Mouse (Mus musculus): ENCODE results near the gene Bcr. TPM values are rescaled to one million over a fixed set of nuclear protein-coding genes. Genes with fewer than 3 reads are reported as not detected.

The Bcr gene
- polyA plus RNA-seq, 1 experiment from 2014 or later: 11.5 TPM

- no peaks in the 10 kb centered on the region for H3K9me3 ChIP-seq (ENCODE audit: control insufficient read depth, low read length)
- 100% methylated on average over 4 of the region's 4 CpGs for WGBS
- no peak overlapping the region for H3K4me3 ChIP-seq (ENCODE audit: low read length)
- H3K4me1 ChIP-seq (ENCODE audit: control insufficient read depth, insufficient read depth, low read depth, low read length): no peaks in the 10 kb centered on the region
- H3K36me3 ChIP-seq (ENCODE audit: control insufficient read depth, insufficient read depth, low read length): peaks cover 29% of the 10 kb centered on the region
- no peak overlapping the region for H3K27ac ChIP-seq (ENCODE audit: low read depth, low read length)
- H3K27me3 ChIP-seq (replicated peaks; ENCODE audit: control insufficient read depth, insufficient read depth, low read length): no peaks in the 10 kb centered on the region
- no peak overlapping the region for H3K9ac ChIP-seq (ENCODE audit: low read depth, low read length)
- no peak overlapping the region for H3K4me2 ChIP-seq (ENCODE audit: low read length)
- ATAC-seq: no peak
Observed at GRCm38 (mm10) chr10:75166601-75167000, 106.2 kb downstream of the Bcr start.

- Histone ChIP-seq H3K4me2 (ENCODE audit: low read length) (no peak overlapping the region), H3K27ac (ENCODE audit: low read depth, low read length) (no peak overlapping the region), H3K4me3 (ENCODE audit: low read length) (no peak overlapping the region), H3K9me3 (ENCODE audit: control insufficient read depth, low read length) (no peaks in the 10 kb centered on the region), H3K36me3 (ENCODE audit: control insufficient read depth, insufficient read depth, low read length) (peaks cover 18% of the 10 kb centered on the region), H3K9ac (ENCODE audit: low read depth, low read length) (no peak overlapping the region), H3K27me3 (replicated peaks; ENCODE audit: control insufficient read depth, insufficient read depth, low read length) (no peaks in the 10 kb centered on the region), H3K4me1 (ENCODE audit: control insufficient read depth, insufficient read depth, low read depth, low read length) (no peaks in the 10 kb centered on the region)
- ATAC-seq: no peak
- 72% methylated on average over 12 of the region's 12 CpGs for WGBS
Observed at GRCm38 (mm10) chr10:75170207-75170850, 109.9 kb downstream of the Bcr start.

- 76% methylated on average over 8 of the region's 8 CpGs for WGBS
- Histone ChIP-seq H3K27ac (ENCODE audit: low read depth, low read length) (no peak overlapping the region), H3K4me3 (ENCODE audit: low read length) (no peak overlapping the region), H3K9me3 (ENCODE audit: control insufficient read depth, low read length) (no peaks in the 10 kb centered on the region), H3K36me3 (ENCODE audit: control insufficient read depth, insufficient read depth, low read length) (peaks cover 27% of the 10 kb centered on the region), H3K4me2 (ENCODE audit: low read length) (no peak overlapping the region), H3K4me1 (ENCODE audit: control insufficient read depth, insufficient read depth, low read depth, low read length) (no peaks in the 10 kb centered on the region), H3K9ac (ENCODE audit: low read depth, low read length) (no peak overlapping the region), H3K27me3 (replicated peaks; ENCODE audit: control insufficient read depth, insufficient read depth, low read length) (no peaks in the 10 kb centered on the region)
- ATAC-seq: no peak
Observed at GRCm38 (mm10) chr10:75173056-75173455, 112.7 kb downstream of the Bcr start.

- Histone ChIP-seq H3K36me3 (ENCODE audit: control insufficient read depth, insufficient read depth, low read length) (peaks cover 30% of the 10 kb centered on the region), H3K4me3 (ENCODE audit: low read length) (no peak overlapping the region), H3K9ac (ENCODE audit: low read depth, low read length) (peak overlapping the region; percentile 8; the same call in 1 of the 2 replicates), H3K9me3 (ENCODE audit: control insufficient read depth, low read length) (no peaks in the 10 kb centered on the region), H3K27me3 (replicated peaks; ENCODE audit: control insufficient read depth, insufficient read depth, low read length) (no peaks in the 10 kb centered on the region), H3K27ac (ENCODE audit: low read depth, low read length) (peak overlapping the region; percentile 26; the same call in 1 of the 2 replicates), H3K4me1 (ENCODE audit: control insufficient read depth, insufficient read depth, low read depth, low read length) (no peaks in the 10 kb centered on the region), H3K4me2 (ENCODE audit: low read length) (no peak overlapping the region)
- 67% methylated on average over 12 of the region's 12 CpGs for WGBS
- no peak for ATAC-seq
Observed at GRCm38 (mm10) chr10:75173712-75174111, 113.3 kb downstream of the Bcr start.

- WGBS: 78% methylated on average over 8 of the region's 8 CpGs
- no peak overlapping the region for H3K9ac ChIP-seq (ENCODE audit: low read depth, low read length)
- H3K27me3 ChIP-seq (replicated peaks; ENCODE audit: control insufficient read depth, insufficient read depth, low read length): no peaks in the 10 kb centered on the region
- H3K4me2 ChIP-seq (ENCODE audit: low read length): no peak overlapping the region
- H3K4me1 ChIP-seq (ENCODE audit: control insufficient read depth, insufficient read depth, low read depth, low read length): no peaks in the 10 kb centered on the region
- H3K27ac ChIP-seq (ENCODE audit: low read depth, low read length): no peak overlapping the region
- H3K4me3 ChIP-seq (ENCODE audit: low read length): no peak overlapping the region
- H3K9me3 ChIP-seq (ENCODE audit: control insufficient read depth, low read length): no peaks in the 10 kb centered on the region
- ATAC-seq: no peak
- peaks cover 39% of the 10 kb centered on the region for H3K36me3 ChIP-seq (ENCODE audit: control insufficient read depth, insufficient read depth, low read length)
Observed at GRCm38 (mm10) chr10:75176494-75176893, 116.1 kb downstream of the Bcr start.

- H3K27me3 ChIP-seq (replicated peaks; ENCODE audit: control insufficient read depth, insufficient read depth, low read length): no peaks in the 10 kb centered on the region
- H3K27ac ChIP-seq (ENCODE audit: low read depth, low read length): no peak overlapping the region
- ATAC-seq: no peak
- WGBS: 96% methylated on average over 5 of the region's 5 CpGs
- peaks cover 36% of the 10 kb centered on the region for H3K36me3 ChIP-seq (ENCODE audit: control insufficient read depth, insufficient read depth, low read length)
- H3K9ac ChIP-seq (ENCODE audit: low read depth, low read length): no peak overlapping the region
- no peak overlapping the region for H3K4me2 ChIP-seq (ENCODE audit: low read length)
- no peaks in the 10 kb centered on the region for H3K9me3 ChIP-seq (ENCODE audit: control insufficient read depth, low read length)
- H3K4me3 ChIP-seq (ENCODE audit: low read length): no peak overlapping the region
- no peaks in the 10 kb centered on the region for H3K4me1 ChIP-seq (ENCODE audit: control insufficient read depth, insufficient read depth, low read depth, low read length)
Observed at GRCm38 (mm10) chr10:75178911-75179310, 118.5 kb downstream of the Bcr start.

GRCm38 (mm10) chr10:75182151-75182774 is 121.9 kb downstream of the Bcr start:
- peak; percentile 66 for ATAC-seq
- WGBS: 38% methylated on average over 14 of the region's 14 CpGs
- H3K9me3 ChIP-seq (ENCODE audit: control insufficient read depth, low read length): no peaks in the 10 kb centered on the region
- no peaks in the 10 kb centered on the region for H3K4me1 ChIP-seq (ENCODE audit: control insufficient read depth, insufficient read depth, low read depth, low read length)
- H3K4me2 ChIP-seq (ENCODE audit: low read length): no peak overlapping the region
- peaks cover 32% of the 10 kb centered on the region for H3K36me3 ChIP-seq (ENCODE audit: control insufficient read depth, insufficient read depth, low read length)
- no peak overlapping the region for H3K4me3 ChIP-seq (ENCODE audit: low read length)
- peak overlapping the region; percentile 12; the same call in 1 of the 2 replicates for H3K27ac ChIP-seq (ENCODE audit: low read depth, low read length)
- no peak overlapping the region for H3K9ac ChIP-seq (ENCODE audit: low read depth, low read length)
- no peaks in the 10 kb centered on the region for H3K27me3 ChIP-seq (replicated peaks; ENCODE audit: control insufficient read depth, insufficient read depth, low read length)

- no peak overlapping the region for H3K4me3 ChIP-seq (ENCODE audit: low read length)
- H3K9ac ChIP-seq (ENCODE audit: low read depth, low read length): no peak overlapping the region
- no peaks in the 10 kb centered on the region for H3K4me1 ChIP-seq (ENCODE audit: control insufficient read depth, insufficient read depth, low read depth, low read length)
- peaks cover 14% of the 10 kb centered on the region for H3K36me3 ChIP-seq (ENCODE audit: control insufficient read depth, insufficient read depth, low read length)
- H3K27ac ChIP-seq (ENCODE audit: low read depth, low read length): no peak overlapping the region
- 93% methylated on average over 9 of the region's 9 CpGs for WGBS
- H3K27me3 ChIP-seq (replicated peaks; ENCODE audit: control insufficient read depth, insufficient read depth, low read length): no peaks in the 10 kb centered on the region
- no peaks in the 10 kb centered on the region for H3K9me3 ChIP-seq (ENCODE audit: control insufficient read depth, low read length)
- no peak overlapping the region for H3K4me2 ChIP-seq (ENCODE audit: low read length)
- no peak for ATAC-seq
Observed at GRCm38 (mm10) chr10:75184826-75185225, 124.4 kb downstream of the Bcr start.

GRCm38 (mm10) chr10:75186551-75186950 is 126.2 kb downstream of the Bcr start:
- Histone ChIP-seq H3K9me3 (ENCODE audit: control insufficient read depth, low read length) (no peaks in the 10 kb centered on the region), H3K4me3 (ENCODE audit: low read length) (no peak overlapping the region), H3K27me3 (replicated peaks; ENCODE audit: control insufficient read depth, insufficient read depth, low read length) (no peaks in the 10 kb centered on the region), H3K4me2 (ENCODE audit: low read length) (no peak overlapping the region), H3K9ac (ENCODE audit: low read depth, low read length) (no peak overlapping the region), H3K4me1 (ENCODE audit: control insufficient read depth, insufficient read depth, low read depth, low read length) (no peaks in the 10 kb centered on the region), H3K27ac (ENCODE audit: low read depth, low read length) (no peak overlapping the region), H3K36me3 (ENCODE audit: control insufficient read depth, insufficient read depth, low read length) (peaks cover 7% of the 10 kb centered on the region)
- no peak for ATAC-seq
- 45% methylated on average over 6 of the region's 6 CpGs for whole genome bisulfite sequencing
